Mouse (Mus musculus) kidney, adult 2 months (tissue): ENCODE measurements around the gene Gfral. TPM values are rescaled to one million over a fixed set of nuclear protein-coding genes. Genes with fewer than 3 reads are reported as not detected.

Experiments used
- DNase-seq: peaks from one replicate; pipeline ENCODE4 v3.0.0; 2021
- H3K27ac ChIP-seq: fragments of 200-500 bp; 2 replicates; pipeline ENCODE4 v1.5.1; 2012; ENCODE audit warnings: low read depth, low read length, control low read depth, inconsistent platforms; ENCODE audit not compliant: insufficient read depth
- H3K27me3 ChIP-seq: fragments of 200-500 bp; replicated peaks from 2 replicates; pipeline ENCODE4 v1.6.1; 2012; ENCODE audit warnings: mild to moderate bottlenecking, moderate library complexity, low read length, inconsistent platforms; ENCODE audit not compliant: control insufficient read depth, insufficient read depth
- H3K36me3 ChIP-seq: fragments of 200-500 bp; 2 replicates; pipeline ENCODE4 v1.6.1; 2012; ENCODE audit warnings: mild to moderate bottlenecking, moderate library complexity, low read length, inconsistent platforms; ENCODE audit not compliant: control insufficient read depth, insufficient read depth
- H3K4me1 ChIP-seq: fragments of 200-500 bp; 2 replicates; pipeline ENCODE4 v1.6.1; 2011; ENCODE audit warnings: low read length; ENCODE audit not compliant: control insufficient read depth, insufficient read depth
- H3K4me3 ChIP-seq: fragments of 200-500 bp; 2 replicates; pipeline ENCODE4 v1.5.1; 2011; ENCODE audit warnings: mild to moderate bottlenecking, low read depth, low read length, control low read depth; ENCODE audit not compliant: insufficient read depth
- CTCF ChIP-seq: fragments of 200-500 bp; conservative IDR thresholded peaks from 2 replicates; pipeline ENCODE4 v1.5.1; 2011; ENCODE audit warnings: low read depth, mild to moderate bottlenecking, control low read depth, low read length, moderate library complexity, mixed read lengths; ENCODE audit not compliant: insufficient read depth, insufficient read length
- POLR2A ChIP-seq: fragments of 200-500 bp; IDR thresholded peaks from one replicate; pipeline ENCODE4 v1.6.1; 2011; ENCODE audit warnings: low read depth, low read length, control low read depth
- WGBS: fragments of 180-500 bp; shearing (Covaris S2); methylation state at CpG from one replicate; pipeline ENCODE4 v1.1.7; 2018; 5-methylcytosine and 5-hydroxymethylcytosine counted together
- polyA plus RNA-seq: library from polyadenylated mRNA; depleted of rRNA; stranded (reverse); fragments of >200 nt; gene quantifications from 2 replicates; pipeline ENCODE4 v1.2.3, GENCODE M21; 2012

The Gfral gene
- polyA plus RNA-seq, 1 experiment: not detected

- DNase-seq: peak; percentile 3
- Histone ChIP-seq H3K27ac (no peak overlapping the region), H3K27me3 (no peaks in the 10 kb centered on the region; the same call in 1 of the 2 replicates), H3K4me3 (peak overlapping the region; percentile 24; the same call in 1 of the 2 replicates), H3K36me3 (no peaks in the 10 kb centered on the region), H3K4me1 (no peaks in the 10 kb centered on the region)
- 8% methylated on average over 14 of the region's 14 CpGs for WGBS
- TF ChIP-seq POLR2A: no peak
- no peak for TF ChIP-seq CTCF
Measured at GRCm38 (mm10) chr9:76235945-76236503, 22.6 kb upstream of the Gfral start.

GRCm38 (mm10) chr9:76234899-76235298, 21.4 kb upstream of the Gfral start:
- Histone ChIP-seq H3K36me3 (no peaks in the 10 kb centered on the region), H3K4me1 (0 out of 2 replicates have a peak, but pooled peaks cover 4% of the 10 kb centered on the region), H3K4me3 (no peak overlapping the region), H3K27me3 (no peaks in the 10 kb centered on the region; the same call in 1 of the 2 replicates), H3K27ac (no peak overlapping the region)
- TF ChIP-seq CTCF (no peak), POLR2A (no peak)
- WGBS: 59% methylated on average over 7 of the region's 7 CpGs
- no peak for DNase-seq

GRCm38 (mm10) chr9:76230400-76230799, 16.9 kb upstream of the Gfral start:
- H3K36me3 ChIP-seq: no peaks in the 10 kb centered on the region
- H3K4me3 ChIP-seq: no peak overlapping the region
- no peak overlapping the region for H3K27ac ChIP-seq
- H3K27me3 ChIP-seq: no peaks in the 10 kb centered on the region; the same call in 1 of the 2 replicates
- WGBS: 32% methylated on average over 11 of the region's 11 CpGs
- TF ChIP-seq CTCF (no peak), POLR2A (no peak)
- H3K4me1 ChIP-seq: 0 out of 2 replicates have a peak, but pooled peaks cover 4% of the 10 kb centered on the region
- DNase-seq: peak; percentile 2

GRCm38 (mm10) chr9:76217178-76217975, 3.9 kb upstream of the Gfral start:
- WGBS: 20% methylated on average over 4 of the region's 4 CpGs
- Histone ChIP-seq H3K4me1 (no peaks in the 10 kb centered on the region), H3K4me3 (no peak overlapping the region), H3K27me3 (no peaks in the 10 kb centered on the region), H3K27ac (no peak overlapping the region), H3K36me3 (no peaks in the 10 kb centered on the region)
- DNase-seq: no peak
- TF ChIP-seq CTCF: no peak
- no peak for TF ChIP-seq POLR2A

GRCm38 (mm10) chr9:76214678-76215077, 1.2 kb upstream of the Gfral start:
- Histone ChIP-seq H3K27ac (no peak overlapping the region), H3K36me3 (no peaks in the 10 kb centered on the region), H3K27me3 (no peaks in the 10 kb centered on the region), H3K4me1 (no peaks in the 10 kb centered on the region), H3K4me3 (no peak overlapping the region)
- WGBS: 49% methylated on average over 4 of the region's 4 CpGs
- TF ChIP-seq POLR2A (no peak), CTCF (no peak)
- DNase-seq: no peak

GRCm38 (mm10) chr9:76196917-76197316, 16.5 kb downstream of the Gfral start:
- Histone ChIP-seq H3K4me1 (no peaks in the 10 kb centered on the region), H3K36me3 (no peaks in the 10 kb centered on the region), H3K27me3 (no peaks in the 10 kb centered on the region), H3K4me3 (no peak overlapping the region), H3K27ac (no peak overlapping the region)
- TF ChIP-seq POLR2A (no peak), CTCF (no peak)
- WGBS: 87% methylated on average over 4 of the region's 4 CpGs
- DNase-seq: no peak

GRCm38 (mm10) chr9:76179221-76179620, 34.2 kb downstream of the Gfral start:
- DNase-seq: no peak
- no peaks in the 10 kb centered on the region for H3K4me1 ChIP-seq
- no peaks in the 10 kb centered on the region for H3K27me3 ChIP-seq
- TF ChIP-seq POLR2A (no peak), CTCF (no peak)
- H3K27ac ChIP-seq: no peak overlapping the region
- no peaks in the 10 kb centered on the region for H3K36me3 ChIP-seq
- H3K4me3 ChIP-seq: no peak overlapping the region
